Mouse (Mus musculus): ENCODE data around the gene Smarcd1. TPM values are rescaled to one million over a fixed set of nuclear protein-coding genes. Genes with fewer than 3 reads are reported as not detected.

Gene Smarcd1
- total and polyA plus RNA-seq, 3 experiments, result 20.1 to 39.0 (median 20.6) TPM

DNA sequence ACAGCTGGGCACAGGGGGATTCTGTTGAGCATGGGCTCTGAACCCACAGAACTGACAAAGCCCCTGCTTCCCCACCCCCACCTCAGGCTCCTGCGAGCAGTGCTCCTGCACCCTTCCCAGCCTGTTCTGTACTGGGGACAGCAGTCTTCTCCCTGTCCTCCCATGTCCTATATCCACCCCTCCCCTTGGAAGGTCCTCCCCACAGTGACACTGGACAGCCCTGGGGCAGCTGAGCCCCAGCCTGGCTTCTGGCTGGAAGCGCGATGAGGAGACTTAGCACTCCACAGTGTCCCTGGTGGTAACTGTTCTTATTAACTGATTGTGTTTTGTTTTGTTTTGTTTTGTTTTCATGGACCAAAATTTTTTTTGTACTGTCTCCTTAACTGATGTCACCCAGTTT lies 11.6 kb downstream of the Smarcd1 start:
- TF ChIP-seq EP300 (IDR thresholded peaks at IDR 0.05; ENCODE audit: insufficient read depth, low read depth, low read length) (no peak), CTCF (IDR thresholded peaks at IDR 0.05) (peak; percentile 23), POLR2A (IDR thresholded peaks at IDR 0.05; ENCODE audit: insufficient read depth, low read depth, low read length) (no peak)
- Histone ChIP-seq H3K27me3 (ENCODE audit: control insufficient read depth, insufficient read depth, low read length) (no peaks in the 10 kb centered on the region), H3K79me2 (replicated peaks; ENCODE audit: control insufficient read depth, insufficient read depth, low read length) (no peaks in the 10 kb centered on the region), H3K4me1 (ENCODE audit: control insufficient read depth, insufficient read depth, low read length) (peaks cover 6% of the 10 kb centered on the region), H3K27ac (peak overlapping the region; percentile 41), H3K9ac (ENCODE audit: low read depth, low read length) (no peak overlapping the region), H3K4me3 (no peak overlapping the region), H3K36me3 (ENCODE audit: control insufficient read depth, insufficient read depth, low read length) (no peaks in the 10 kb centered on the region)
- intact Hi-C loops (cut with DNase I), result loop anchor here (5.0 kb wide), 1 partner anchor 194 kb away; no protein-coding TSS in a partner anchor
- 69% methylated on average over 3 of the region's 3 CpGs for WGBS
- no peak for DNase-seq

GRCm38 (mm10) chr15:99714206-99714605 lies 12.3 kb downstream of the Smarcd1 start:
- WGBS, result 47% methylated on average over 4 of the region's 4 CpGs
- peak overlapping the region; percentile 41 for H3K27ac ChIP-seq
- DNase-seq, result peak in 1 of 2 experiments; percentile 61
- intact Hi-C loops (cut with DNase I), result loop anchor here (5.0 kb wide), 1 partner anchor 193 kb away; no protein-coding TSS in a partner anchor
- H3K27me3 ChIP-seq (ENCODE audit: control insufficient read depth, insufficient read depth, low read length), result no peaks in the 10 kb centered on the region
- peaks cover 6% of the 10 kb centered on the region for H3K4me1 ChIP-seq (ENCODE audit: control insufficient read depth, insufficient read depth, low read length)
- TF ChIP-seq EP300 (IDR thresholded peaks at IDR 0.05; ENCODE audit: insufficient read depth, low read depth, low read length) (peak; percentile 92), CTCF (IDR thresholded peaks at IDR 0.05) (no peak), POLR2A (IDR thresholded peaks at IDR 0.05; ENCODE audit: insufficient read depth, low read depth, low read length) (no peak)
- no peaks in the 10 kb centered on the region for H3K36me3 ChIP-seq (ENCODE audit: control insufficient read depth, insufficient read depth, low read length)
- H3K9ac ChIP-seq (ENCODE audit: low read depth, low read length), result no peak overlapping the region
- H3K4me3 ChIP-seq, result no peak overlapping the region
- H3K79me2 ChIP-seq (replicated peaks; ENCODE audit: control insufficient read depth, insufficient read depth, low read length), result no peaks in the 10 kb centered on the region

DNA sequence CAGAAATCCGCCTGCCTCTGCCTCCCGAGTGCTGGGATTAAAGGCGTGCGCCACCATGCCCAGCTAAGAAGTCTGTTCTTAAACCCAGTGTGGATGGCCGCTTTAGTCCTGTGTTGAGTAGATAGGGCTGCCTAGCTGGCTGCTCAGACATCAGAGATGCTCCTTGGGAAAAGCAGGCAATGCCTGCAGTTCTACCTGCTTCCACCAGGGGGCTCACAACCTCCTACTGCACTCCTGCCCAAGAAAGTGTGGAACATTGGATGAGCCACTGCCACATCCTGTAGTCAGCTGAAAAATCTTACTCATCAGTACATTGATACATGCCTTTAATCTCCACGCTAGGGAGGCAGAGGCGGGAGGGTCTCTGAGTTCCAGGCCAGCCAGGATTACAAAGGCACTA lies 12.9 kb downstream of the Smarcd1 start:
- peaks cover 6% of the 10 kb centered on the region for H3K4me1 ChIP-seq (ENCODE audit: control insufficient read depth, insufficient read depth, low read length)
- no peaks in the 10 kb centered on the region for H3K36me3 ChIP-seq (ENCODE audit: control insufficient read depth, insufficient read depth, low read length)
- H3K79me2 ChIP-seq (replicated peaks; ENCODE audit: control insufficient read depth, insufficient read depth, low read length), result no peaks in the 10 kb centered on the region
- no peak overlapping the region for H3K27ac ChIP-seq
- no peak overlapping the region for H3K9ac ChIP-seq (ENCODE audit: low read depth, low read length)
- intact Hi-C loops (cut with DNase I), result loop anchor here (1.0 to 5.0 kb wide), 2 partner anchors 63 to 192 kb away; no protein-coding TSS in a partner anchor
- WGBS, result 47% methylated on average over 7 of the region's 7 CpGs
- DNase-seq, result peak; percentile 79 to 80
- H3K4me3 ChIP-seq, result no peak overlapping the region
- TF ChIP-seq POLR2A (IDR thresholded peaks at IDR 0.05; ENCODE audit: insufficient read depth, low read depth, low read length) (no peak), CTCF (IDR thresholded peaks at IDR 0.05) (peak; percentile 93), EP300 (IDR thresholded peaks at IDR 0.05; ENCODE audit: insufficient read depth, low read depth, low read length) (peak; percentile 90)
- no peaks in the 10 kb centered on the region for H3K27me3 ChIP-seq (ENCODE audit: control insufficient read depth, insufficient read depth, low read length)

- Histone ChIP-seq H3K9ac (ENCODE audit: low read depth, low read length) (no peak overlapping the region), H3K79me2 (replicated peaks; ENCODE audit: control insufficient read depth, insufficient read depth, low read length) (no peaks in the 10 kb centered on the region), H3K27me3 (ENCODE audit: control insufficient read depth, insufficient read depth, low read length) (no peaks in the 10 kb centered on the region), H3K36me3 (ENCODE audit: control insufficient read depth, insufficient read depth, low read length) (no peaks in the 10 kb centered on the region), H3K4me3 (no peak overlapping the region), H3K27ac (no peak overlapping the region), H3K4me1 (ENCODE audit: control insufficient read depth, insufficient read depth, low read length) (peaks cover 6% of the 10 kb centered on the region)
- intact Hi-C loops (cut with DNase I), result loop anchor here (1.0 kb wide), 1 partner anchor 63 kb away; no protein-coding TSS in a partner anchor
- no peak for TF ChIP-seq CTCF (IDR thresholded peaks at IDR 0.05)
- no peak for TF ChIP-seq EP300 (IDR thresholded peaks at IDR 0.05; ENCODE audit: insufficient read depth, low read depth, low read length)
- no peak for TF ChIP-seq POLR2A (IDR thresholded peaks at IDR 0.05; ENCODE audit: insufficient read depth, low read depth, low read length)
- no peak for DNase-seq
- WGBS, result 39% methylated on average over 13 of the region's 13 CpGs
These were observed 13.5 kb downstream of the Smarcd1 start for GRCm38 (mm10) chr15:99715361-99715865.

DNA sequence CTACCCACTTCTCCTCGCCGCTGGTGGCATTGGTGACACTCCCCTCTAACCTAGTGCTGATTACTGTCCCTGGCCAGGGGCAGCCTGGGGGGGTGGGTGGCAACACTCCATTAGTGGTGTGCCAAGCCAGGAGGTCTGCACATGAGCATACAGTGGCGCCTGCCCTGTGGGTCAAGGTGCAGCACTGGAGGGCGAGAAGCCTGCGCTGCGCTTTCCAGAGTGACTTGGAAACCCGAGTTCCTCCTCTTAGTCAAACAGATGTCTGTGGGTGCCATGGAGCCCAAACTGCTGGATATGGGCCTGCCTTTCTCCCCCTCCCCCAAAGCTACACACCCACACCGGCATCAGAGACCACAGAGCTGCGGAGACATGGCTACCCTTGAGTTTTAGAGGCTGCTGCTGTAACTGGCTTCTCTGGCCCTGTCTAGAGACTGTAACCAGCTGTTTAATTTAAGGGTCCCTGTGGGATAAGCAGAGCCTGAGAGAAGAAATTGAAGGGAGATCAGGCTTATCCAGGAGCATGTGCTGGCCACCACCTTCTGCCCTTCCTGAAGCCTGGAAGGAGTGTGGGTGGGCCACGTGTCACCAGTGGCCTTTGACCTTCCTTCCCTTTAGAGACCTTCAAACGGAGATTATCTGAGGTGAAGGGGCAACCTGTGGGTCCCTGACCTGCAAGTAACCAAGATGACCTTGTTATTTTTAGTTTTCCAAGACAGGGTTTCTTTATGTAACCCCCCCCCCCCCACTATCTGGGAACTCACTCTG lies 14.2 kb downstream of the Smarcd1 start:
- no peak for TF ChIP-seq EP300 (IDR thresholded peaks at IDR 0.05; ENCODE audit: insufficient read depth, low read depth, low read length)
- TF ChIP-seq POLR2A (IDR thresholded peaks at IDR 0.05; ENCODE audit: insufficient read depth, low read depth, low read length), result no peak
- no peak for TF ChIP-seq CTCF (IDR thresholded peaks at IDR 0.05)

GRCm38 (mm10) chr15:99716814-99717213 lies 14.9 kb downstream of the Smarcd1 start:
- intact Hi-C loops (cut with DNase I), result no loop called here
- H3K9ac ChIP-seq (ENCODE audit: low read depth, low read length), result no peak overlapping the region
- 76% methylated on average over 12 of the region's 12 CpGs for WGBS
- TF ChIP-seq POLR2A (IDR thresholded peaks at IDR 0.05; ENCODE audit: insufficient read depth, low read depth, low read length), result no peak
- no peak for TF ChIP-seq CTCF (IDR thresholded peaks at IDR 0.05)
- H3K27me3 ChIP-seq (ENCODE audit: control insufficient read depth, insufficient read depth, low read length), result no peaks in the 10 kb centered on the region
- no peak overlapping the region for H3K4me3 ChIP-seq
- H3K36me3 ChIP-seq (ENCODE audit: control insufficient read depth, insufficient read depth, low read length), result no peaks in the 10 kb centered on the region
- no peaks in the 10 kb centered on the region for H3K79me2 ChIP-seq (replicated peaks; ENCODE audit: control insufficient read depth, insufficient read depth, low read length)
- no peak overlapping the region for H3K27ac ChIP-seq
- H3K4me1 ChIP-seq (ENCODE audit: control insufficient read depth, insufficient read depth, low read length), result peaks cover 6% of the 10 kb centered on the region
- DNase-seq, result no peak

More for the DNA sequence above, 14.2 kb downstream of the Smarcd1 start:
- no peak overlapping the region for H3K27ac ChIP-seq
- H3K4me1 ChIP-seq (ENCODE audit: control insufficient read depth, insufficient read depth, low read length), result peaks cover 6% of the 10 kb centered on the region
- H3K79me2 ChIP-seq (replicated peaks; ENCODE audit: control insufficient read depth, insufficient read depth, low read length), result no peaks in the 10 kb centered on the region
- H3K9ac ChIP-seq (ENCODE audit: low read depth, low read length), result 0 out of 2 replicates have a peak overlapping the region, but pooled peaks have one; percentile 21
- no peak for DNase-seq
- H3K27me3 ChIP-seq (ENCODE audit: control insufficient read depth, insufficient read depth, low read length), result no peaks in the 10 kb centered on the region
- no peak overlapping the region for H3K4me3 ChIP-seq
- 57% methylated on average over 11 of the region's 11 CpGs for WGBS
- no peaks in the 10 kb centered on the region for H3K36me3 ChIP-seq (ENCODE audit: control insufficient read depth, insufficient read depth, low read length)
- intact Hi-C loops (cut with DNase I), result loop anchor here (1.0 kb wide), 1 partner anchor 62 kb away; no protein-coding TSS in a partner anchor
